Comparison of ENCODE assay signal across 14 mouse cellular contexts in the genomic region with DNA sequence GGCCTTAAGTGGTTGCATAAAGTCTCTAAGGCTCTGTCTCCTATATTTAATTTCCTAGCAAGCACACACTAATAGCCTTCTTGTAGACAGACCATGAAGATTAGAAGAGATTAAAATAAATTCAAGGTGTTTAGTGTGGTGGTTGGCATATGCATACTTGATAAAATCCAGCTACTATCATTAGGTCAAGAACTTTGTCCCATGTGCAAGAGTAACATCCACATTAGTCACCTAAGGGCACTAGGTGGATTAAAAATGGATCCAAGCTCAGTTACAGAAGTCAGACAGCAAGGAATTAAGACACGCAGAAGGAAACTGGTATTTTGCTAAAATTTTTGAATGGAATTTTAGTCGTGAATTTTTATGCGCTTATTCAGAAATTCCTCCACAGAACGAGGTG.
"Had no signal": no experiment of that assay in that cellular context is flagged by ENCODE, and none has a peak within 500 bp of the region (broad histone marks: within the 10 kb centered on the region; RNA-seq: fewer than 3 reads in every experiment).

No protein-coding gene starts in this region.

- H3K9me3 ChIP-seq: limb, embryonic 10.5 days; midbrain, embryonic 12.5 days; neural tube, embryonic 13.5 days; stomach, embryonic 15.5 days had no signal

- ATAC-seq: midbrain, embryonic 16.5 days had no signal

- H3K4me3 ChIP-seq: limb, embryonic 10.5 days; midbrain, embryonic 12.5 days; neural tube, embryonic 13.5 days; stomach, embryonic 15.5 days had no signal

- H3K9ac ChIP-seq: liver, embryonic 14.5 days; midbrain, embryonic 12.5 days; neural tube, embryonic 13.5 days; stomach, embryonic 15.5 days had no signal

- H3K4me2 ChIP-seq: midbrain, embryonic 12.5 days; neural tube, embryonic 13.5 days; stomach, embryonic 15.5 days had no signal

- H3K27me3 ChIP-seq: midbrain, embryonic 12.5 days; neural tube, embryonic 13.5 days; stomach, embryonic 15.5 days had no signal

- H3K27ac ChIP-seq: limb, embryonic 10.5 days; liver, embryonic 14.5 days; macrophage; midbrain, embryonic 12.5 days; neural tube, embryonic 13.5 days; stomach, embryonic 15.5 days had no signal

- H3K36me3 ChIP-seq: limb, embryonic 10.5 days; midbrain, embryonic 12.5 days; neural tube, embryonic 13.5 days; stomach, embryonic 15.5 days had no signal

- DNase-seq: kidney, adult 2 months; lung, adult 2 months; lung, postnatal 10 days; retina, postnatal 1 day; right cerebral cortex, postnatal 4 days; thymus, adult 2 months; thymus, postnatal 25 days had no signal
